Mouse (Mus musculus): ENCODE measurements around the gene Crygb.

GRCm38 (mm10) chr1:65118150-65118913 lies 36.2 kb upstream of the Crygb start:
- no peak for TF ChIP-seq POLR2A (IDR thresholded peaks at IDR 0.05; ENCODE audit: control insufficient read depth, low read depth, low read length)
- no peak for TF ChIP-seq CTCF (IDR thresholded peaks at IDR 0.05; ENCODE audit: control insufficient read depth, insufficient read depth, insufficient replicate concordance, low read depth, low read length)

Data from testis, adult 2 months (tissue).